Mouse (Mus musculus): ENCODE measurements around the gene Pgr. TPM values are rescaled to one million over a fixed set of nuclear protein-coding genes. Genes with fewer than 3 reads are reported as not detected.

Gene Pgr
- 0.34 TPM in 1 of 2 replicates, not detected in the other for total RNA-seq (2017)

DNA sequence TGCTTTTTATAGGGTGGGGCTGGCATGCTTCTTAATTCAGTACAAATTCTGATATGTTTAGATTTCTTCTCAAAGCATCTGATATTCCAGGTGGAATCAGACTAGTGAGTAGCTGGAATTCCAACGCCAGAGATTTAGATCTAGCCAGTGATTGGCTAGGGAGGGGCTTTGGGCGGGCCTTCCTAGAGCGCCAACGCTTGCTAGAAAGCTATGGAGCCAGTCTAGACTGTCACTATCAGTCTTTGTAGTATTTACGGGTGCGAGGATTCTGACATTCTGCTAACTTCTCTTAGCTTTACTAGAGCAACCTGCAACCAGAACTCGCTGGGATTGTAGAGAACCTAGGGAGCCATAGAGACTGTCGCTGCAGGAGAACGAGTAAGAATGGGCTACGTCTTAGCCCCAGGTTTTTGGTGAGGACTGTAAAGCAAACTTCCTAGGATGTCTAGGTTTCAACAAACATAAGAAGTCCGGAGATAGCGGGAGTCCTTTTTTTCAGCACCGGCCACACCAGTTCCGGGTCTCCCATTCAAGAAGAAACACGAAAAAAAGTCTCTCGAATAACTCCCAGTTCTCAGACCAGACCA, at the start of gene Pgr:
Gene Pgr, plus strand, starts transcription at position 218 of the 587 bp plus-strand sequence.
- no peak for ATAC-seq (replicated peaks; ENCODE audit: low read depth, poor library complexity, severe bottlenecking)

DNA sequence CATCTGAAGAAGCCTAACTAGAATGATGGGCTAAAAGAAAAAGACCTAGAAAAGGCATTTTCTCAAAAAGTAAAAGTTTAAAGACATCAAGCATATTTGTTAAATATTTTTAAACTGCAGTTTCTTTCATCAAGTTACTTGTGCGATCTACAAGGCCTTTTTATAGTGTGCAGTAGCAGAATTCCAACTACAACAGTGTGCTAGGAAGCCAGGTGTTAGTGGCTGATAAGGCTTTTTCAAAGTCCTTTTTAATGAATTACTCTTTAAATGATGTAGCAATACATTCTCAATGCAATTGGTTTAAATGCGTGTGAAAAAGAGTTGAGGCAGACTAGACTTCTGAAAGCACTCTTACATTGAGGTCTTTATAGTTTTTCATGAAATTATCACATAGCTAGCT, 42.2 kb upstream of the Pgr start:
- ATAC-seq (replicated peaks; ENCODE audit: low read depth, poor library complexity, severe bottlenecking) = no peak

DNA sequence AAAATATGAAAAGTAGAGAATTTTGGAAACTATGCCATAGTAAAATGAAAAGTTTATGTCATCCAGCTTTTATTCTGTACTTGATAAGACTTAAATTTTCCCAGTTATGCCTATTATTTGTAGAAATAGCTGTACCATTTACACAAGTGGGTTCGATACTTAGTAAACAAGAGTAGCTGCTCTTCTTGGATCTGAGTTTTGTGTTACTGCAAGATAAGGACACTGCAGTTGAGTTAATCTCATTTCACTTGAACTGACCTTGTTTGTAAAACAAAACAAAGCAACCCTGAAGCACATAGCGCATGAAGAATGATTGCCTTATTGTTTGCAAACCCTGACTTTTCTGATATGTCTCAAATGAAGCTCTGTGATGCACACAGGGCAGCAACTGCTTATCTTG, 31.1 kb upstream of the Pgr start:
- ATAC-seq (replicated peaks; ENCODE audit: low read depth, poor library complexity, severe bottlenecking) = no peak

DNA sequence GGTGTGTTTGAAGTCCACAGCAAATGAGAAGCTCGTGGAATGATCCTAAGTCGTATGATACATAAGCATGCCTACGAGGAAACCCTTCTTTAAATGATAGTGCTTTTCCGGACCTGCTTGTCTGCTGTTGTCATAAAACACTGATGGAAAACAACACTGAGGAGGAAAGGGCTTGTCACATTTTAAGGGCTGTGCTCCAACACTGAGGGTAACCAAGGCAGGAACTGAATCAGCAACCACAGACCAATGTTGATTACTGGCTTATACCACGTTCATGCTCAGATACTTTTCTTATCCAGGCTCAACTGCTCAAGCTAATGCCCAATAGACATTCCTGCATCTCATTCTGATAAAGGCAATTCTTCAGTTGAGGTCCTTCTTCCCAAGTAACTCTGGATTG, 4.4 kb upstream of the Pgr start:
- ATAC-seq (replicated peaks; ENCODE audit: low read depth, poor library complexity, severe bottlenecking) = peak; percentile 94

DNA sequence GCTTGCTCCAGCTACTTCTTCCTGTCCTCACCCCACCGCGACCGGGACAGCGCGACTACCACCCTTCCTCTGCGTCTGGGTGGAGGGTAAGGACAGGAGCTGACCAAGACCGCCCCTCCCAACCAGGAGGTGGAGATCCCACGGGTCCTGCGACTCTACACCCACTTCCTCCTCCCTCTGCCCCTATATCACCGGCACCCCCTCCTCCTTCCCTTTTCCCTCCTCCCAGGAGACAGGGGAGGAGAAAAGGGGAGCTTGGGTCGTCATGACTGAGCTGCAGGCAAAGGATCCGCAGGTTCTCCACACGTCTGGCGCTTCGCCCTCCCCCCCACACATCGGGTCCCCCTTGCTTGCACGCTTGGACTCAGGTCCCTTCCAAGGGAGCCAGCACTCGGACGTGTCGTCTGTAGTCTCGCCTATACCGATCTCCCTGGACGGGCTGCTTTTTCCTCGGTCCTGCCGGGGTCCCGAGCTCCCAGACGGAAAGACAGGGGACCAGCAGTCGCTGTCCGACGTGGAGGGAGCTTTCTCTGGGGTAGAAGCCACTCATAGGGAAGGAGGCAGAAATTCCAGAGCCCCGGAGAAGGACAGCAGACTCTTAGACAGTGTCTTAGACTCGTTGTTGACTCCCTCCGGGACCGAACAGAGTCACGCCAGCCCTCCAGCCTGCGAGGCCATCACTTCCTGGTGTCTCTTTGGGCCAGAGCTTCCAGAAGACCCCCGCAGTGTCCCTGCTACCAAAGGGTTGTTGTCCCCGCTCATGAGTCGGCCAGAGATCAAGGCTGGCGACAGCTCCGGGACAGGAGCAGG, 775 bp downstream of the Pgr start:
- peak; percentile 63 for ATAC-seq (replicated peaks; ENCODE audit: low read depth, poor library complexity, severe bottlenecking)

DNA sequence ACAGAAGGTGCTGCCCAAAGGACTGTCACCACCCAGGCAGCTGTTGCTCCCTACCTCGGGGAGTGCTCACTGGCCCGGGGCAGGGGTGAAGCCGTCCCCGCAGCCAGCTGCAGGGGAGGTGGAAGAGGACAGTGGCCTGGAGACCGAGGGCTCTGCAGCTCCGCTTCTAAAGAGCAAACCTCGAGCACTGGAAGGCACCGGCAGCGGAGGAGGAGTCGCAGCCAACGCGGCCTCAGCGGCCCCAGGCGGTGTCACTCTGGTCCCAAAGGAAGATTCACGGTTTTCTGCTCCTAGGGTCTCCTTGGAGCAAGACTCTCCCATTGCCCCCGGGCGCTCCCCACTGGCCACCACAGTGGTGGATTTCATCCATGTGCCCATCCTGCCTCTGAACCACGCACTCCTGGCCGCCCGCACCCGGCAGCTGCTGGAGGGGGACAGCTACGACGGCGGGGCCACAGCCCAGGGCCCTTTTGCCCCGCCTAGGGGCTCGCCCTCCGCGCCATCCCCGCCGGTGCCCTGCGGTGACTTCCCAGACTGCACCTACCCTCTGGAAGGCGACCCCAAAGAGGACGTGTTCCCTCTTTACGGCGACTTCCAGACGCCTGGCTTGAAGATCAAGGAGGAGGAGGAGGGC, 1.5 kb downstream of the Pgr start:
- ATAC-seq (replicated peaks; ENCODE audit: low read depth, poor library complexity, severe bottlenecking) = peak; percentile 31

DNA sequence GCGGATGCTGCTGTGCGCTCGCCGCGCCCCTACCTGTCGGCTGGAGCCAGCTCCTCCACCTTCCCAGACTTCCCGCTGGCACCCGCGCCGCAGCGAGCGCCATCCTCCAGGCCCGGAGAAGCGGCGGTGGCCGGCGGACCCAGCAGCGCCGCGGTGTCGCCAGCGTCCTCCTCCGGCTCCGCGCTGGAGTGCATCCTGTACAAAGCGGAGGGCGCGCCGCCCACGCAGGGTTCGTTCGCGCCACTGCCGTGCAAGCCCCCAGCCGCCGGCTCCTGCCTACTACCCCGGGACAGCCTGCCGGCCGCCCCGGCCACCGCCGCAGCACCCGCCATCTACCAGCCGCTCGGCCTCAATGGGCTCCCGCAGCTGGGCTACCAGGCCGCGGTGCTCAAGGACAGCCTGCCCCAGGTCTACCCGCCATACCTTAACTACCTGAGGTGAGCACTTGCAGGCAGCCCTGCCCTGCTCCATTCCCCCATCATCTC, 2.1 kb downstream of the Pgr start:
- ATAC-seq (replicated peaks; ENCODE audit: low read depth, poor library complexity, severe bottlenecking) = 0 out of 2 replicates have a peak, but pooled peaks have one; percentile 4

DNA sequence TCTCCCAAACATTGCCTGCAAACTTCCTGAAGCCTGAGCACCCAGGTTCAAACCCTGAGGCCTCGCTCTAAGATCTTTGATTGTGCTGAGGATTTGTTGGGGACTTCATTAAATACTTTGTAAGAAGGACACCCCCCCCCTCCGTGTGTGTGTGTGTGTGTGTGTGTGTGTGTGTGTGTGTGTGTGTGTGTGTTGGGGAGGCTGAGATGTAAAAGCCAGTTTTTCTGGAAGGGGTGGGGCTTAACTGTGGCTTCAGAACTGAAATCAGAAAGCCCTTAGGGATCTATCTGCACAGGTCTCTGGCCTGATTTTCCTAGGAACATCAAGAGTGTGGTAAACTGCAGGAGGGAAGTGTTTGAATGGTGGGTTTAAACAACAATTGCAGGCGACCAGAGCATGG, 2.6 kb downstream of the Pgr start:
- no peak for ATAC-seq (replicated peaks; ENCODE audit: low read depth, poor library complexity, severe bottlenecking)

DNA sequence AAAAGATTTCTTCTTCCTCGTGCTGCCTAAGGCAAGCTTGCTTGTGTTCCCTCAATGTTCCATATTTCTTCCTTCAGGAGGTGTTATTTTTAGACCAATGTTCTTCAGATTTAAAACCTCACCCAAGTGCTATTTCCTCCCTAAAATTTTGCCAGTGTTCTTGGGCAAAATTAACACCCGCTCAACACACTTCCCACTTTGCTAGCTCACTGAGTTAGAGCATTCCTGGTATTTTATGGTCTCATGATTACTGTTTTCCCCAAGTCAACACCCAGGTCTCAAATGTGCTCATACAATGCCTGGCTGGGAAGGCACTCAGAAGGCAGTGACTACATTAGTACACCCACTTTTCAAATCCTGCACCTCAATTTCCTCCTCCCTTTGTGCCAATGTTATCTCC, 27.9 kb downstream of the Pgr start:
- no peak for ATAC-seq (replicated peaks; ENCODE audit: low read depth, poor library complexity, severe bottlenecking)

DNA sequence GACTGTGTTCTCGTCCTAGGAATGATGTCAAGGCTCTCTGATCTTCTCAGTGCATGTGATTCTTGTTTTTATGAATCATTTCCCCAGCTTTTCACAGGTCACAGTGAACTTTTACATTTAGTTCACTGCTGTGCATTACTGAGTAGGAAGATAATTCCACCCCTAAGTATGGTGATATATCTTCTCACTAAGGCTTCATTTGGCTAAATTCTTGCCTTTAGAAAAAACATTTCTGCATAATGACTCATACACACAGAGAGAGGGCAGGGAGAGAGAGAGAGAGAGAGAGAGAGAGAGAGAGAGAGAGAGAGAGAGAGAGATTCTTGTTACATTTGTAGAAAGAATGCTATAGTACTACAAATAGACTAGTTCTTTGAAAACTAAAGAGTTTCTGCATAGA, 38.1 kb downstream of the Pgr start:
- no peak for ATAC-seq (replicated peaks; ENCODE audit: low read depth, poor library complexity, severe bottlenecking)

DNA sequence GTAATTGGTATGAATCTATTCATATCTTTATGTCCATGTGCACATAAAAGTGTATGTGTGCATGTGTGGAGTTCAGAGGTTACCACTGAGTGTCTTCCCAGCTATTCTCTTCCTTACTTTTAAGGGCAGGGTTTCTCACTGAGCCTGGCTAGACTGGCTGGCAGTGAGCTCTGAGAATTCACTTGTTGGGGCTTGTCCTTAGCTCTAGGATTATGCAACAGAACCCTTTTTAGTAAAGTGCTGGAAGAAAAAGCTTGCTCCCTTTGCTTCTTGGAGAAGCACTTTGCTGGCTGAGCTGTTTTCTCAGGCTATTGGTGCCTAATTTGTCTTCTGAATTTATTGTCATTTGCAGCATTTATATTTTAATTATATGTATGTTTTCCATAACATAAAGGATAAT, 53.7 kb downstream of the Pgr start:
- ATAC-seq (replicated peaks; ENCODE audit: low read depth, poor library complexity, severe bottlenecking) = no peak

DNA sequence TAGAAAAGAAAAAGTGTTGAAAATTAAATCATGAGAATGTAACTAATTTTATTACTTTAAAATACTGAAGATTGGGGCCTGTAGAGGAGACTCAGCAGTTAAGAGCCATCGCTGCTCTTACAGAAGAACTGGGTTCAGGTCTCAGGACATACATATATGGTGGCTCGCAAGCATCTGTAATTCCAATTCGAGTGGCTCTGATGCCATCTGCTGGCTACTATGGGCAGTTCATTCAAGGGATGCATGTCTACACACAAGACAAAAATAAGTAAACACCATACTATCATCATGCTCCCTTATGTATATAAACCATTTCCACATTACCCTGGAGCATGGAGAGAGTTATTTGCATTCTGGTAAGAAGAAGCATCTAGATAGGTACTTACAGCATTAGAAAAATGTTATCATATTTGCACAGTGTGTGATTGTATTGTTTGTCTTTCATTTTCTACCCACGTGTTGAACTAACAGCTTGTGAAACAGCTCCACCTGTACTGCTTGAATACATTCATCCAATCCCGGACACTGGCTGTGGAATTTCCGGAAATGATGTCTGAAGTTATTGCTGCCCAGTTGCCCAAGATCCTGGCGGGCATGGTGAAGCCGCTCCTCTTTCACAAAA, 65.0 kb downstream of the Pgr start:
- peak; percentile 88 for ATAC-seq (replicated peaks; ENCODE audit: low read depth, poor library complexity, severe bottlenecking)

DNA sequence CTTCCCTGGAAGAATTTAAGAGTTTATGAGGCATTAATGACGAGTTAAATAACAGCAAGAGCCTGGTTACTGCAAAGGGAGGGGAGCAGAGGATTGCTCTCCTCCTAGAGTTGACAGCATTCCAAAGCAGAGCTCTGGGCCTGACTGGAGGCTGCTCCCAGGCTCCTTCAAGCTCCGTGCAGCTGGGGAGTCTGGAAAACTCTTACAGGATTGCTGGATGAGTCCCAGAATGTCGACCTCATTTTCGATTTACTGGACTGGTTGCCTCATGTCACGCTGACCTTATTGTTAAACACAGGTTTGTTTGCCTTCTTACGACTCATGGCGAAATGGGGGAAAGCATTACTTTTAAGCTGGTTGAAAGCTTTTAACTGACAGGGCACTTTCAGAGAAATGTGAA, 70.6 kb downstream of the Pgr start:
- no peak for ATAC-seq (replicated peaks; ENCODE audit: low read depth, poor library complexity, severe bottlenecking)

DNA sequence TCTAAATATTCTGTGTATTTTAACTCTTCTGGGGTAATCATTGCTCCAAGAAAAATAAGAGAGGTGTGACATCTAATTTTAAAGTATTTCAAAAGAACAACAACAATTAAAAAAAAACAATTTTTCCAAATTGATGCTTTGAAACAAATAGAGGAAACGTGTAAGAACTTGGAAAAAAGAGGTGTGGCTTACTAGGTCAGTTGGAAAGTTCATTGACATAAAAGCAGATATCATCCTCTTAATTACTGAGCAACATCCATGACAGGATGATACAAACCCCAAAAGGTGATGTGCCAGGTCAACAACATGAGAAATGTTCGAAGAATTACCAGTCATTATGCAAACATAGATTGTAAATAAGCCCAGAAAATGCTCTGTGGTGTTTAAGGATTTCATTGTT, 71.9 kb downstream of the Pgr start, which contains the start of gene Gm16485:
Gene Gm16485, plus strand, starts transcription at position 301 of the 400 bp plus-strand sequence.
- ATAC-seq (replicated peaks; ENCODE audit: low read depth, poor library complexity, severe bottlenecking) = no peak

DNA sequence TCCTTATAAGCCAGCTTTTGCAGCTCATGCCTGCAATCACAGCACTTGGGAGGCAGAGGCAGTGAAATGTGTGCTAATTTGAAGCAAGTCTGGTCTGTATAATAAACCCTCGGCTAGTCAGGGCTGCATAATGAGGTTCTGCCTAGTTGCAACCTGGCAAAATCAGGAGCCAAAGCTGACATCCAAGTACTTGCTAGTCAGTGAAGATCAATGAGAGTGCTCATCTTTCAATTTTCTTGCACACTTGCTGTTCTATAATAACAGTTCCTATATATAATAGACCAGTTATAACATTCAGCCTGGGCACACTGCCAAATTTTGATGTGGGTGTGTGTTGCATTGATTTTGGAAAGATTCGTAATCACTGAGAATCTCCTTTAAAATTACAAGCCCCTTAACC, 78.1 kb downstream of the Pgr start:
- no peak for ATAC-seq (replicated peaks; ENCODE audit: low read depth, poor library complexity, severe bottlenecking)

DNA sequence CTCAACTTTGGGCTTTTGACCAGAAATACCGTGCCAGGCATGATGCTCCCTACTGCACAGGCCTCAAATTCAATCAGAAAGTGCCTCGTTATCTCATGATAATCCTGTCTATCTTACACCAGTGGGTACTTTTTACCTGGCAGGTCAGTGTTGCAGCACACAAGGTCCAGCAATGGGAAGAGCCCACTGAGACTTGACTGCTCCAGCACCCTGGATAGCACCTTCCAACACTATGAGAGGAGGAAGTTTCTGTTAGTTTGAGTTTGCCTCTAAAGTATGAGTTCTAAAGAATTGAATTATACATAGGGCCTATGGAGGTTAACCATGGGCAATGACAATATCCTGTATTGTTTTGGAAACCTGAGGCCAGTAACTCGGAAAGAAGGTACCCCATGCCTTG, 82.7 kb downstream of the Pgr start:
- ATAC-seq (replicated peaks; ENCODE audit: low read depth, poor library complexity, severe bottlenecking) = no peak

DNA sequence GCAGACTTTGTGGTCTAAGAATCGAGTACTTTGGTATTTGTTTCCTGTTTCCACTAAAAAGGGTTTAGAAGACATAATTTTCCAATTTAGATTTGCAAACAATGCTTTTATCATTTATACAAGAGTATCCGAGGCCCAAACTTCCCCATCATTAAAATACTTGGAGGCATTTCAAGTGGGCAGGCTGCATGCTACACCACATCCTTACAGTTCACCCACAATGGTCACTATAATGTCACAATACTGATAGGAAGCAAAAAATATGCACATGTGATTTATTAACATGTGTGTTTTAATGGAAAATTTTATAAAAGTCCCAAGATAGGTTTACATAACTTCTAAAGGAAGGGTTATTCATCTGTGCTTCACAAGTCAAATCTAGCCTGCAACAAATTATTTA, 96.9 kb downstream of the Pgr start:
- ATAC-seq (replicated peaks; ENCODE audit: low read depth, poor library complexity, severe bottlenecking) = peak; percentile 91

DNA sequence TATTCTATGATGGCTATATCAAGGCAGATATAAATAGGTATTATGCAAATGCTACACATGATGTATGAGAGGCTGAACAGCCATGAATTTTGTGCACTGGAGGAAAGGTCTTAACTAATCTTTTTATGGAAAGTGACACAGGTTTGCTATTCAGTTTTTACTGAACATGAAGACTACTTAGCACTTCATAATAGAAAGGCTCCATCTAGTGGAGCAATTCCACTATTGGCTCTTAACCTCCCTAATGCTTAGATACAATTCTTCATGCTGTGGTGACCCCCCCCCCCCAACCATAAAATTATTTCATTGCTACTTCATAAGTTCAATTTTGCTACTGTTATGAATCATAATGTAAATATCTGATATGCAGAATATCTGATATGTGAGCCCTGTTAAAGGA, 101.5 kb downstream of the Pgr start:
- ATAC-seq (replicated peaks; ENCODE audit: low read depth, poor library complexity, severe bottlenecking) = 0 out of 2 replicates have a peak, but pooled peaks have one; percentile 30

DNA sequence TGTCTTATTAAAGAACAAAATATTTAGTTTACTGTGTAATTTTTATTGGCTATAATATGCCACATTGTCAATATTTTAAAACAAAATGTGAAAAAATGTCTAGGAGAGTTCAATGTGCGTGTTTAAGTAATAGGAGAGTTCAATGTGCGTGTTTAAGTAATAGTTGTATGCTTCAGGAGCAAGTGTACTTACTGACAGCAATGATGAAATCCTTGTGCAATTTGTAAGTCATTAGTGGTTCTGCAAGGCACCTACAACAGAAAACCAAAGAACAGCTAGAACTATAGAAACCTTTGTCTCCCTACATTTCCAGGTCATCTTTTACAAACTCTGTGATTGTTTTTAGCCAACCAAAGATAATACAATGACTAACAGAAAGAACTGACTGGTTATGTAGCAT, 115.5 kb downstream of the Pgr start:
- ATAC-seq (replicated peaks; ENCODE audit: low read depth, poor library complexity, severe bottlenecking) = no peak

All from common myeloid progenitor, adult 5-6 weeks (primary cell).